Mouse (Mus musculus) testis, postnatal 10 days (tissue): ENCODE data around the gene Rapgef5.
"Not testable (repeated sequence)": the region's sequence is repeated elsewhere in the genome, so short reads cannot be mapped to it uniquely, and the experiment has no call there.

Source experiments
- DNase-seq: peaks from one replicate; pipeline ENCODE4 v3.0.0; 2021; ENCODE audit warnings: low spot score

Rapgef5 gene

GRCm38 (mm10) chr12:117770211-117770610 lies 253.9 kb downstream of the Rapgef5 start:
- DNase-seq, result no peak

GRCm38 (mm10) chr12:117771156-117771555 lies 254.9 kb downstream of the Rapgef5 start:
- DNase-seq, result no peak

DNA sequence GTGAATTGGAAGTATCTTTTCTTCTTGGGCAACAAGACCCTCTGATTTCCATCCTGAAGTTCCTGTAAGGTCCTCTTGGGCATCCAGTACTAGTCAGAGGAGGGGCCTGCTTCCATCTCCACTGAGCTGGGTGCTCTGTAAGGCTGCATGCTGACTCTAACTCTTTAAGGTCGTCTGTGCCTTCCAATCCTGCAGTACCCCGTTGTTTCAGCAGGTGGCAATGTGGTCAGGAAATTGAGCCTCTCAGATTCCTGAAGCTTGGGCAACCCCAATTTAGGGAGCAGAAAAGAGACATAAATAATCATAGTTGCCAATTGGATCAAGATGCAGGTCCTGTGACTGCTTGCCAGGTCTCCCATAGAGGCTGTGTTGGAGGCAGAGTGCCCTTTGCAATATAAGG lies 256.4 kb downstream of the Rapgef5 start:
- DNase-seq, result peak; percentile 81

- no peak for DNase-seq
These were observed 260.6 kb downstream of the Rapgef5 start for GRCm38 (mm10) chr12:117776841-117777240.

DNA sequence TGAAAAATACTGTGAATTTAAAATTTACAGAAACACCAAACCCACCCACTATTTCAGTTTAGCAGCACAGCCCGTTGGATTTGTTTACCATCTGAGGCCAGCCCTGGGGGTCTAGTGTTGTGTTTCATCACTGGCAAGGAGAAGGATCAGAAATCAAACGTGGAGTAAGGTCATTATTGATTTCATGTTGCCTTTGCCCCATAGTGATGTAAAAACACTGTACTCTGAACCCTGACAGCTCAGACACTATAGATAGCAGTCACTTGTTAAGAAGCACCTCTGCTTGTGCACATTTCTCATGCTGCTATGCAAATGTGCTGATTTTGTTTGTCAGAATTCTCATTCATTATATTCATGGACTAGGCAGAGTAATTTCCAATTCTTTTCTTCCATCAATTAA lies 265.1 kb downstream of the Rapgef5 start:
- no peak for DNase-seq

- no peak for DNase-seq
These were observed 267.1 kb downstream of the Rapgef5 start for GRCm38 (mm10) chr12:117783426-117783825.

GRCm38 (mm10) chr12:117786621-117787020 lies 270.3 kb downstream of the Rapgef5 start:
- DNase-seq, result no peak

- no peak for DNase-seq
These were observed 272.3 kb downstream of the Rapgef5 start for GRCm38 (mm10) chr12:117788513-117789011.

DNA sequence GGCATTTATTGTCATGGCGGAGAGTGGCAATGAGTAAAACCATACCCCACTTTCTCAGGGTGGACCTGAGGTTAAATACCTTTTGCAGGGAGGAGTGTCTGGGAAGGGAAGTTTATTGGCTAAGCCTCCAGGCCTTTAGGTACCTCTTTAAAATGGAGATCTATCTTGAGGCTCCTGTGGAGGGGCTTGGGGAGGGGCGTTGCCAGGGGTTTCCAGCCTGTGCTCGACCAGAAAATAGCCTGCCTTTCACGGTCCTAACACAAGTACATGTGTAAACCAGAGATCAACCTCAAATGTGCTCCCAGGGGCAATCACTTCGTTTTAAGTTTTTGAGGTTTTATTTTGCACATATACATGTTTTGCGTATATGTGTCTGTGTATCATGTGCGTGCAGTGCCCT lies 272.7 kb downstream of the Rapgef5 start:
- no peak for DNase-seq

- no peak for DNase-seq
These were observed 279.0 kb downstream of the Rapgef5 start for GRCm38 (mm10) chr12:117795303-117795702.

DNA sequence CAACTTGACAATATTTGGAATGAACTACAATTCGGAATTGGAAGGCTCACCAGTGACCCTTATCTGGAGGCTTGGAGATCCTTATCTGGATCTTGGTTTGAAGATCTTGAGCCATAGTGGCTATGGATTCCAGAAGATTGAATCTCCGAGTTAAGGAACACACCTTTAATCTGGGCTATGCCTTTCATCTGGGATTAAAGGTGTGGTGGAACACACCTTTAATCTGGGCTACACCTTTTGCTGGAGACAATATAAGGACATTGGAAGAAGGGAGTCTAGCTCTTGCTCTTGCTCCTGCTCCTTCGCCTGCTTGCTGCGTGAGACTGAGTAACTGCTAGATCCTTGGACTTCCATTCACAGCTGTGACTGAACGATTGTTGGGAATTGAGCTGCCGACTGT lies 287.7 kb downstream of the Rapgef5 start, which contains the start of gene Cdca7l:
TSS of gene Cdca7l (plus strand) at position 301 of the 400 bp plus-strand sequence.
- not testable (repeated sequence) for DNase-seq

DNA sequence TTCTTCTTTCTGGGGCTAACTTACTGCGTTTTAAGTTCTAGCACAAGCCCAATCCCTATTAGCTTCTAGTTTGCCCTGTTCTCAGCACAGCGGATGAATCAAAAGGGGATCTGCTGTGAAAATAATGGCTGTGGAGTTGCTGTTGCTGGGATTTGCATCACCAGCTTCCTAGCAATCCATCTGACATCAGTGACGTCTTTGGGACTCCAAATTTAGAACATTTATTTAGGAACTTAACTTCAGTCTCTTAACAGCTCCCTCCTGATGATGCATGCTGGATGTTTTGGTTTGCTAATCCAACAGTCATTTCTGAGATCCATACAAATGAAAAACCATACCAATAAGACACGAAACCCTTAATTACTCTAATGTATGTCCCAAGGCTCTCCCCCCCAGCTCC lies 289.3 kb downstream of the Rapgef5 start:
- DNase-seq, result no peak

- no peak for DNase-seq
These were observed 289.8 kb downstream of the Rapgef5 start for GRCm38 (mm10) chr12:117806007-117806451.

DNA sequence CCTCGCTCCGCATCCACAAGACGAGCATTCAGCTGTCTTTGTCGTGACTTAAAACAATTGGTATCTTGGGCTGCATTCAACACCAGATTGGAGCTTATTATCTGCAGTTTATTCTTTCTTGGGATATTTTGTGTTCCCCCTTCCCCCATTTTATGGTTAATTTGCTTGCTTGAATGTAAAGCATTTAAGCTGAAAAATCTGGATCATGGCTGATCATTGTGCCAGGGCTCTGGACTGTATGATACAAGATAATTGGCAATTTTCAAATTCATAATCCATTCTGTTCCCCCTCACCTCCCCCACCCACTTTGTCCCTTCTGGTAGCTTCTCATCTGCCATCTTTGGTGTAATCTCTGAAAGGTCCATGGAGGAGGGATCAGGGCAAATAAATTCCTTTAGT lies 290.2 kb downstream of the Rapgef5 start:
- DNase-seq, result no peak

DNA sequence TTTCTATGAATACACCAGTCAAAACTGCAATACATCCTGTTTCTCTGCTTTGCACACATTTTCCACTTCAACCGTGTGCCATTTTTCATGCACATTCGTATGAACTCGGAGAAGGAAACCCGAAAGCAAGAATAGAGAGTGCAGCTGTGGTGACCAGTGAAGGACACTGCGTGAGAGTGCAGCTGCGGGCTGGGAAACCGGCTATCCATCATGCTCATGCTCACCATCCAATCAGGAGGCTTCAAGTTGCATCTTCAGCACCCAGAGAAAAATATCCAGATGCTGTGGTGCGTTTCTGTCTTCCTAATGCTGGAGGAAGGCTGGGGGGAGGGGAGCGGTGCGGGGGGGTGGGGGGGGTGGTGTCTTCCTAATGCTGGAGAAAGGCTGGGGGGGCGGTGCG lies 291.4 kb downstream of the Rapgef5 start:
- DNase-seq, result no peak

DNA sequence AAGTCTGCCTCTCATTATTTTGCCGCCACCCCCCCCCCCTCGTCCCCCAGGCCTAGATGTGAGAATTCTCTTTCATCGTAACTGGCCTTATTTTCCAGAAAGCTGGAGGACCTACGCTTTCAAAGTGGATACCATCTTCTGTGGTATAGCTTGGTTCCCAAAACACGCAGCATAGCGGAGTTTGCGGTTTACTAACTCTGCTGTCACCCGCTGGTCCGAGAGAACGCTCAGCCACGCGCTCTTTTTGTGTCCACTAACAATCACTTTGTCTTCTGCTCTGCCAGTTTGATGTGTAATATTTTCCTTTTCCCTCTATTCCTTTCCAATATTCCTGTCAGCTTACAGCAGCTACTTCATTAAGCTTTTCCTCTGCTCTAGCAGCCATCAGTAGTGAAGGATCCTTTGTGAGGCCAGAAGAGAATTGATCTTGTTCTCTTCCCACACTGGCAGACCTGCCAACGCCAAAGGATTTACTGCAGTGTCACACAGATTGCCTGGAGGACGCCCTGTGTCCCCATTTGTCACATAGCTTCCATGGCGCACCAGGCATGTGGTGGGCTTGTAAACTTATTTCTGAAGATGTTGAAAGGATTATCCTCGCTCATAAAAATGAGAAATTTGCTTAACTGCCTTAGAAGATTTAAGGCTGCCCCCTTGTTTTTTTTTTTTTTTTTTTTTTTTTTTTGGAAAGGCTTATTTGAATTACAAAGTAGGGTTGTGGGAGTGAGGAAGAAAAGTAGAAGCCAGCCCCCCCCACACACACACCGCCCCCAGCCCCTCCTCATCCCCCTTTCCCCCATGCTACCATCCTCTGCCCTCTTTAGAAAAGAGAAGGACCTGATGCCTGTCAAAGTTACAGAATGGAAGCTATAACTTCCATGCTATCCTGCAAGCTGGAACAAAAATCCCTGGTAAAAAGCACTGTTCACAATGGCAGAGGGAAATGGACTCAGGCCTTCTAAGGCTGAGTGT lies 292.4 kb downstream of the Rapgef5 start:
- no peak for DNase-seq
